Mouse (Mus musculus) erythroid progenitor cell, adult 5-6 weeks (primary cell): ENCODE results near the gene Olfr1448. TPM values are rescaled to one million over a fixed set of nuclear protein-coding genes. Genes with fewer than 3 reads are reported as not detected.
"Not testable (repeated sequence)": the region's sequence is repeated elsewhere in the genome, so short reads cannot be mapped to it uniquely, and the experiment has no call there.

Source experiments
- ATAC-seq: replicated peaks from 2 replicates; pipeline ENCODE4 v1.8.0; 2016; ENCODE audit warnings: moderate number of reproducible peaks, mild to moderate bottlenecking, moderate TSS enrichment, inconsistent platforms; ENCODE audit not compliant: poor library complexity, low FRiP score, severe bottlenecking
- total RNA-seq, 2 experiments: library from RNA; stranded (forward) in 1 of 2; stranded (reverse) in 1 of 2; fragments of 150-400 nt in 1 of 2; fragments of 186-747, 209-891 nt in 1 of 2; gene quantifications; 2 replicates each; pipeline versions ENCODE4 v1.2.3 to v1.2.4; 2015 to 2017; ENCODE audit warnings: low replicate concordance in 2 of 2

Gene Olfr1448
- total RNA-seq (2015; ENCODE audit: low replicate concordance): not detected in 2 replicates
- total RNA-seq (2017; ENCODE audit: low replicate concordance): not detected in 2 replicates

- no peak for ATAC-seq
Observed at GRCm38 (mm10) chr19:12924319-12924718, at the start of gene Olfr1448. Gene Olfr1448 (minus strand): TSS chr19:12924419.

- not testable (repeated sequence) for ATAC-seq
Observed at GRCm38 (mm10) chr19:12970082-12970481, 45.9 kb upstream of the Olfr1448 start.

- ATAC-seq: no peak
Observed at GRCm38 (mm10) chr19:12949958-12950357, 25.7 kb upstream of the Olfr1448 start, which contains the start of gene Olfr1450. Gene Olfr1450 (plus strand): TSS chr19:12950258.

- ATAC-seq: no peak
Observed at GRCm38 (mm10) chr19:12930540-12930939, 6.3 kb upstream of the Olfr1448 start, which contains the start of gene Olfr1449. Gene Olfr1449 (plus strand): TSS chr19:12930840.

GRCm38 (mm10) chr19:12903643-12904042, 20.6 kb downstream of the Olfr1448 start, which contains the start of gene Olfr1447:
Gene Olfr1447 (minus strand): TSS chr19:12903743.
- ATAC-seq: no peak

- no peak for ATAC-seq
Observed at GRCm38 (mm10) chr19:12893424-12893823, 30.8 kb downstream of the Olfr1448 start, which contains the start of gene Olfr1446. Gene Olfr1446 (minus strand): TSS chr19:12893524.

GRCm38 (mm10) chr19:12883555-12883954, 40.7 kb downstream of the Olfr1448 start, which contains the start of gene Olfr1445:
Gene Olfr1445 (plus strand): TSS chr19:12883855.
- no peak for ATAC-seq

Other genes with a start within 250 kb of the Olfr1448 start
- not detected in 2 replicates for gene Olfr1443, start 246.3 kb downstream of the Olfr1448 start, total RNA-seq (2015; ENCODE audit: low replicate concordance)
- not detected in 2 replicates for gene Olfr1443, start 246.3 kb downstream of the Olfr1448 start, total RNA-seq (2017; ENCODE audit: low replicate concordance)
- not detected in 2 replicates for gene Keg1, start 228.6 kb downstream of the Olfr1448 start, total RNA-seq (2015; ENCODE audit: low replicate concordance)
- not detected in 2 replicates for gene Keg1, start 228.6 kb downstream of the Olfr1448 start, total RNA-seq (2017; ENCODE audit: low replicate concordance)
- 6.7 and 20.2 TPM in 2 replicates for gene Cntf, start 158.8 kb downstream of the Olfr1448 start, total RNA-seq (2015; ENCODE audit: low replicate concordance)
- gene Cntf, start 158.8 kb downstream of the Olfr1448 start, total RNA-seq (2017; ENCODE audit: low replicate concordance): 3.6 and 5.0 TPM in 2 replicates
- gene Zfp91, start 128.3 kb downstream of the Olfr1448 start, total RNA-seq (2015; ENCODE audit: low replicate concordance): 101 and 140 TPM in 2 replicates
- 140 and 154 TPM in 2 replicates for gene Zfp91, start 128.3 kb downstream of the Olfr1448 start, total RNA-seq (2017; ENCODE audit: low replicate concordance)
- 0.84 and 2.9 TPM in 2 replicates for gene Lpxn, start 128.2 kb downstream of the Olfr1448 start, total RNA-seq (2015; ENCODE audit: low replicate concordance)
- gene Lpxn, start 128.2 kb downstream of the Olfr1448 start, total RNA-seq (2017; ENCODE audit: low replicate concordance): 1.3 and 3.2 TPM in 2 replicates
- gene Gm5244, start 77.7 kb downstream of the Olfr1448 start, total RNA-seq (2015; ENCODE audit: low replicate concordance): not detected in 2 replicates
- not detected in 2 replicates for gene Gm5244, start 77.7 kb downstream of the Olfr1448 start, total RNA-seq (2017; ENCODE audit: low replicate concordance)
- not detected in 2 replicates for gene Olfr1444, start 67.1 kb downstream of the Olfr1448 start, total RNA-seq (2015; ENCODE audit: low replicate concordance)
- gene Olfr1444, start 67.1 kb downstream of the Olfr1448 start, total RNA-seq (2017; ENCODE audit: low replicate concordance): not detected in 2 replicates
- gene Olfr1445, start 40.6 kb downstream of the Olfr1448 start, total RNA-seq (2015; ENCODE audit: low replicate concordance): not detected in 2 replicates
- not detected in 2 replicates for gene Olfr1445, start 40.6 kb downstream of the Olfr1448 start, total RNA-seq (2017; ENCODE audit: low replicate concordance)
- gene Olfr1446, start 30.9 kb downstream of the Olfr1448 start, total RNA-seq (2015; ENCODE audit: low replicate concordance): not detected in 2 replicates
- gene Olfr1446, start 30.9 kb downstream of the Olfr1448 start, total RNA-seq (2017; ENCODE audit: low replicate concordance): not detected in 2 replicates
- not detected in 2 replicates for gene Olfr1447, start 20.7 kb downstream of the Olfr1448 start, total RNA-seq (2015; ENCODE audit: low replicate concordance)
- not detected in 2 replicates for gene Olfr1447, start 20.7 kb downstream of the Olfr1448 start, total RNA-seq (2017; ENCODE audit: low replicate concordance)
- gene Olfr1449, start 6.4 kb upstream of the Olfr1448 start, total RNA-seq (2015; ENCODE audit: low replicate concordance): not detected in 2 replicates
- gene Olfr1449, start 6.4 kb upstream of the Olfr1448 start, total RNA-seq (2017; ENCODE audit: low replicate concordance): not detected in 2 replicates
- not detected in 2 replicates for gene Olfr1450, start 25.8 kb upstream of the Olfr1448 start, total RNA-seq (2015; ENCODE audit: low replicate concordance)
- not detected in 2 replicates for gene Olfr1450, start 25.8 kb upstream of the Olfr1448 start, total RNA-seq (2017; ENCODE audit: low replicate concordance)
- not detected in 2 replicates for gene Olfr1451, start 70.6 kb upstream of the Olfr1448 start, total RNA-seq (2015; ENCODE audit: low replicate concordance)
- not detected in 2 replicates for gene Olfr1451, start 70.6 kb upstream of the Olfr1448 start, total RNA-seq (2017; ENCODE audit: low replicate concordance)
- not detected in 2 replicates for gene Olfr1453, start 103.9 kb upstream of the Olfr1448 start, total RNA-seq (2015; ENCODE audit: low replicate concordance)
- gene Olfr1453, start 103.9 kb upstream of the Olfr1448 start, total RNA-seq (2017; ENCODE audit: low replicate concordance): not detected in 2 replicates
- not detected in 2 replicates for gene Olfr1454, start 136.2 kb upstream of the Olfr1448 start, total RNA-seq (2015; ENCODE audit: low replicate concordance)
- not detected in 2 replicates for gene Olfr1454, start 136.2 kb upstream of the Olfr1448 start, total RNA-seq (2017; ENCODE audit: low replicate concordance)
- gene Olfr1457, start 173.5 kb upstream of the Olfr1448 start, total RNA-seq (2015; ENCODE audit: low replicate concordance): not detected in 2 replicates
- not detected in 2 replicates for gene Olfr1457, start 173.5 kb upstream of the Olfr1448 start, total RNA-seq (2017; ENCODE audit: low replicate concordance)
- gene Olfr1458, start 182.4 kb upstream of the Olfr1448 start, total RNA-seq (2015; ENCODE audit: low replicate concordance): not detected in 2 replicates
- not detected in 2 replicates for gene Olfr1458, start 182.4 kb upstream of the Olfr1448 start, total RNA-seq (2017; ENCODE audit: low replicate concordance)
- gene Olfr1459, start 225.1 kb upstream of the Olfr1448 start, total RNA-seq (2015; ENCODE audit: low replicate concordance): not detected in 2 replicates
- gene Olfr1459, start 225.1 kb upstream of the Olfr1448 start, total RNA-seq (2017; ENCODE audit: low replicate concordance): not detected in 2 replicates
- not detected in 2 replicates for gene Olfr1461, start 238.6 kb upstream of the Olfr1448 start, total RNA-seq (2015; ENCODE audit: low replicate concordance)
- gene Olfr1461, start 238.6 kb upstream of the Olfr1448 start, total RNA-seq (2017; ENCODE audit: low replicate concordance): not detected in 2 replicates